8 mouse cellular contexts compared by ENCODE assay signal in genomic region chr1:92473165-92474041, GRCm38 (mm10). TPM values are rescaled to one million over a fixed set of nuclear protein-coding genes. Genes with fewer than 3 reads are reported as not detected.
DNase-seq lines count a peak whose midpoint lies in the region; ATAC-seq lines count a peak whose summit lies in the region.

Gene Ndufa10, minus strand, starts transcription at chr1:92473860.

- H3K9me3 ChIP-seq in hindbrain, embryonic 16.5 days (ENCODE audit: control insufficient read depth, low read length), result no peaks in the 10 kb centered on the region

- peak within 1 kb of the TSS; percentile 85 for H3K27ac ChIP-seq in hindbrain, embryonic 16.5 days (ENCODE audit: low read depth, low read length)
- peak within 1 kb of the TSS; percentile 43 for H3K27ac ChIP-seq in macrophage

- ATAC-seq in hindbrain, embryonic 16.5 days, result peak; percentile 94

- peak within 1 kb of the TSS; percentile 96 for H3K4me3 ChIP-seq in hindbrain, embryonic 16.5 days (ENCODE audit: low read length)
- peak within 1 kb of the TSS; percentile 90 for H3K4me3 ChIP-seq in macrophage (ENCODE audit: inconsistent target)

- peaks cover 24% of the 10 kb centered on the region for H3K79me2 ChIP-seq in macrophage (ENCODE audit: inconsistent target)

- peaks cover 9% of the 10 kb centered on the region for H3K36me3 ChIP-seq in hindbrain, embryonic 16.5 days (ENCODE audit: control insufficient read depth, insufficient read depth, low read length)
- peaks cover 11% of the 10 kb centered on the region; the same call in 1 of the 2 replicates for H3K36me3 ChIP-seq in macrophage (ENCODE audit: inconsistent target)

- H3K27me3 ChIP-seq in hindbrain, embryonic 16.5 days (replicated peaks; ENCODE audit: control insufficient read depth, insufficient read depth, low read length), result no peaks in the 10 kb centered on the region

- H3K4me1 ChIP-seq in hindbrain, embryonic 16.5 days (ENCODE audit: control insufficient read depth, insufficient read depth, low read depth, low read length), result peaks cover 7% of the 10 kb centered on the region

- under 1% methylated on average over 67 of the region's 67 CpGs for WGBS in hindbrain, embryonic 16.5 days
- 2% methylated on average over 63 of the region's 67 CpGs for WGBS in macrophage (ENCODE audit: missing documents)

- peak; percentile 85 for DNase-seq in WW6 (ENCODE audit: low read depth, low spot score)
- DNase-seq in cerebellum, postnatal 4 days (ENCODE audit: low spot score in 2 of 2), result peak; percentile 83 to 96
- peak; percentile 94 for DNase-seq in gastrocnemius, adult 18-20 months (ENCODE audit: low spot score)
- peak; percentile 89 to 93 for DNase-seq in left cerebral cortex, adult 18-20 months (ENCODE audit: low spot score in 2 of 2)
- peak; percentile 89 for DNase-seq in right cerebral cortex, adult 18-20 months
- DNase-seq in urinary bladder, postnatal 10 days (ENCODE audit: low spot score), result peak; percentile 81

- H3K9ac ChIP-seq in hindbrain, embryonic 16.5 days (ENCODE audit: low read depth, low read length), result peak within 1 kb of the TSS; percentile 96

- H3K4me2 ChIP-seq in hindbrain, embryonic 16.5 days (ENCODE audit: low read length), result peak within 1 kb of the TSS; percentile 99

RNA-seq across cellular contexts. Expression of gene Ndufa10, which starts in this region (rescaled TPM):
- total RNA-seq in gastrocnemius, adult 18-20 months (2021), result 100 to 1,000 TPM; 449 to 455 TPM
- 339 and 361 TPM in 2 replicates for polyA plus RNA-seq in hindbrain, embryonic 16.5 days (2015; fragmentation: Nextera tagmentation; extraction: Ambion mirVana)
- total RNA-seq in left cerebral cortex, adult 18-20 months (2021), result 100 to 1,000 TPM; 222 to 250 TPM
- 100 to 1,000 TPM in 1 of 26 experiments, 10 to 100 TPM in 25; 22.4 to 108 (median 57.2) TPM for total RNA-seq in macrophage (2018; cell fraction: chromatin; rRNA removed)
- total RNA-seq in macrophage (2018; cell fraction: cytosol; rRNA removed), result 10 to 100 TPM; 56.2 to 90.6 (median 71.1) TPM
- total RNA-seq in macrophage (2018; cell fraction: nucleus; rRNA removed), result 10 to 100 TPM; 25.0 to 67.5 (median 41.5) TPM
- polyA plus RNA-seq in macrophage (2018), result 60.6 to 72.4 TPM (median 71.0 TPM) in 3 replicates

Comparison
In these comparisons a context has a peak if more than half of its experiments do, and no peak if none do; other contexts are left out.
1. Peak in every context shown above with its lines: DNase-seq, ATAC-seq, H3K4me3 ChIP-seq and H3K27ac ChIP-seq.